Mouse (Mus musculus) naive thymus-derived CD4-positive, alpha-beta T cell, adult 2 months (primary cell): ENCODE data around the gene Poldip2.

ENCODE experiments used
- DNase-seq: peaks from one replicate; pipeline ENCODE4 v3.0.0-alpha.2; 2011; ENCODE audit warnings: low read depth

The Poldip2 gene

GRCm38 (mm10) chr11:78512025-78512957 is at the start of gene Poldip2, which contains the start of gene Tmem199:
TSS of gene Poldip2 (plus strand) at chr11:78512193.
TSS of gene Tmem199 (minus strand) at chr11:78512172.
- DNase-seq = peak; percentile 94

GRCm38 (mm10) chr11:78462669-78463068 is 49.3 kb upstream of the Poldip2 start:
- no peak for DNase-seq

GRCm38 (mm10) chr11:78463286-78464036 is 48.5 kb upstream of the Poldip2 start:
- no peak for DNase-seq

GRCm38 (mm10) chr11:78465116-78465515 is 46.9 kb upstream of the Poldip2 start:
- DNase-seq = no peak

GRCm38 (mm10) chr11:78465568-78466180 is 46.3 kb upstream of the Poldip2 start, which contains the start of gene Slc46a1:
TSS of gene Slc46a1 (plus strand) at chr11:78465697.
- peak; percentile 74 for DNase-seq

GRCm38 (mm10) chr11:78466242-78466912 is 45.6 kb upstream of the Poldip2 start:
- DNase-seq = no peak

GRCm38 (mm10) chr11:78467515-78467914 is 44.5 kb upstream of the Poldip2 start:
- no peak for DNase-seq

GRCm38 (mm10) chr11:78467932-78468331 is 44.1 kb upstream of the Poldip2 start:
- no peak for DNase-seq

- no peak for DNase-seq
These were observed 40.5 kb upstream of the Poldip2 start for GRCm38 (mm10) chr11:78471326-78472103.

GRCm38 (mm10) chr11:78475289-78475688 is 36.7 kb upstream of the Poldip2 start:
- no peak for DNase-seq

- DNase-seq = no peak
These were observed 28.4 kb upstream of the Poldip2 start for GRCm38 (mm10) chr11:78483639-78484038.

GRCm38 (mm10) chr11:78488168-78488567 is 23.8 kb upstream of the Poldip2 start:
- peak; percentile 72 for DNase-seq

GRCm38 (mm10) chr11:78490781-78491241 is 21.2 kb upstream of the Poldip2 start:
- no peak for DNase-seq

- DNase-seq = peak; percentile 49
These were observed 16.1 kb upstream of the Poldip2 start for GRCm38 (mm10) chr11:78495904-78496303.

GRCm38 (mm10) chr11:78497071-78497541 is 14.9 kb upstream of the Poldip2 start:
- DNase-seq = no peak

GRCm38 (mm10) chr11:78497544-78498522 is 14.2 kb upstream of the Poldip2 start, which contains the start of gene Sarm1:
TSS of gene Sarm1 (minus strand) at chr11:78497754.
- peak; percentile 99 for DNase-seq

GRCm38 (mm10) chr11:78499004-78499403 is 13.0 kb upstream of the Poldip2 start, which contains the start of gene Vtn:
TSS of gene Vtn (plus strand) at chr11:78499091.
- no peak for DNase-seq

- DNase-seq = no peak
These were observed 12.4 kb upstream of the Poldip2 start for GRCm38 (mm10) chr11:78499543-78499942.

- DNase-seq = no peak
These were observed 11.3 kb upstream of the Poldip2 start for GRCm38 (mm10) chr11:78500623-78501202.
